Mouse (Mus musculus) cerebellum, adult 2 months (tissue): ENCODE measurements around the gene Wdr61.

Source experiments
- CTCF ChIP-seq: fragments of 200-500 bp; IDR thresholded peaks from 2 replicates; pipeline ENCODE4 v1.5.1; 2011; ENCODE audit warnings: low read depth, mild to moderate bottlenecking, control low read depth, low read length, moderate library complexity, borderline replicate concordance; ENCODE audit not compliant: insufficient read depth
- POLR2A ChIP-seq: fragments of 200-500 bp; IDR thresholded peaks from 2 replicates; pipeline ENCODE4 v1.6.1; 2011; ENCODE audit warnings: low read length, control low read depth, borderline replicate concordance; ENCODE audit not compliant: insufficient read depth

DNA sequence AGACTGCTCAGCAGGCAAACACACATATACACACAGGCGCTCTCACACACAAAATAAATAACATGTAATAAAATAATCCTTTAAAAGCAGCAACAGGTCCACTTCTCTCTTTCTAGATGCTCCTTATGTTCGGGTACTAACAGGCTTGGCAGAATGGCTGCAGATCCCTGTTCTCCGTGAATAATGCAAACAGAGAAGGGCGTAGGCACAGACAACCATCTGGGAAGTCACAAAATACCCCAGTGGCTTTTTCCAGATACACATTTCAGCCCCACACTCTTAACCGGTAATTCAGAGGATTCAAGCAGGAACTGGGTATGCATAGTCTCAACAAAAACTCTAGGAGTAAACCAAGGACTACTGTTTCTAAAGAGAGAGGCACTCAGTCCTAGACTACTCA lies 8.0 kb downstream of the Wdr61 start:
- TF ChIP-seq CTCF (no peak), POLR2A (no peak)
